8 mouse cellular contexts compared by ENCODE assay signal in genomic region chr4:44402607-44403006, GRCm38 (mm10).
A peak's percentile ranks its signal among the peaks of the same experiment; 100 is the strongest.
DNase-seq lines count a peak whose midpoint lies in the region; ATAC-seq lines count a peak whose summit lies in the region.

No protein-coding gene starts in this region.

- ATAC-seq in neural tube, embryonic 15.5 days (ENCODE audit: low FRiP score) = no peak
- no peak for ATAC-seq in midbrain, embryonic 14.5 days (ENCODE audit: low FRiP score, low TSS enrichment)
- ATAC-seq in monocyte, adult 5-6 weeks (replicated peaks; ENCODE audit: insufficient number of reproducible peaks, low FRiP score, low TSS enrichment, poor library complexity, severe bottlenecking) = no peak
- no peak for ATAC-seq in erythroid progenitor cell, adult 5-6 weeks (replicated peaks; ENCODE audit: low FRiP score, poor library complexity, severe bottlenecking)

- H3K36me3 ChIP-seq in neural tube, embryonic 15.5 days = no peaks in the 10 kb centered on the region
- H3K36me3 ChIP-seq in midbrain, embryonic 14.5 days (ENCODE audit: control insufficient read depth, insufficient read depth, low read length) = no peaks in the 10 kb centered on the region

- no peak overlapping the region for H3K4me3 ChIP-seq in neural tube, embryonic 15.5 days (replicated peaks)
- H3K4me3 ChIP-seq in midbrain, embryonic 14.5 days (replicated peaks; ENCODE audit: low read depth, low read length) = no peak overlapping the region

- H3K4me2 ChIP-seq in neural tube, embryonic 15.5 days = no peak overlapping the region
- H3K4me2 ChIP-seq in midbrain, embryonic 14.5 days (ENCODE audit: low read length) = no peak overlapping the region

- no peak overlapping the region for H3K27ac ChIP-seq in neural tube, embryonic 15.5 days (replicated peaks)
- H3K27ac ChIP-seq in midbrain, embryonic 14.5 days (replicated peaks; ENCODE audit: low read depth, low read length) = no peak overlapping the region

- no peak overlapping the region for H3K9ac ChIP-seq in neural tube, embryonic 15.5 days (replicated peaks)
- H3K9ac ChIP-seq in midbrain, embryonic 14.5 days (replicated peaks; ENCODE audit: low read length) = no peak overlapping the region

- H3K9me3 ChIP-seq in neural tube, embryonic 15.5 days (replicated peaks) = no peaks in the 10 kb centered on the region
- H3K9me3 ChIP-seq in midbrain, embryonic 14.5 days (ENCODE audit: control insufficient read depth, low read length) = no peaks in the 10 kb centered on the region

- 0 out of 2 replicates have a peak, but pooled peaks cover 3% of the 10 kb centered on the region for H3K4me1 ChIP-seq in neural tube, embryonic 15.5 days
- H3K4me1 ChIP-seq in midbrain, embryonic 14.5 days (ENCODE audit: control insufficient read depth, insufficient read depth, low read length) = no peaks in the 10 kb centered on the region

- WGBS in neural tube, embryonic 15.5 days = 7% methylated on average over 5 of the region's 5 CpGs
- 1% methylated on average over 5 of the region's 5 CpGs for WGBS in midbrain, embryonic 14.5 days

- no peaks in the 10 kb centered on the region for H3K27me3 ChIP-seq in neural tube, embryonic 15.5 days (replicated peaks)
- H3K27me3 ChIP-seq in midbrain, embryonic 14.5 days (ENCODE audit: control insufficient read depth, insufficient read depth, low read length) = no peaks in the 10 kb centered on the region

- DNase-seq in cerebellum, postnatal 14 days = peak; percentile 50 to 57
- no peak for DNase-seq in cerebellum, adult 11-12 months
- DNase-seq in neural tube, embryonic 10.5 days (ENCODE audit: extremely low spot score, low spot score) = peak; percentile 57
- DNase-seq in forelimb bud, embryonic 11.5 days (ENCODE audit: low read depth, low spot score) = peak; percentile 59
- peak; percentile 69 for DNase-seq in midbrain, embryonic 14.5 days
